Mouse (Mus musculus) natural killer cell, adult 2 months (primary cell): ENCODE results near the gene Creb3l2.
"Not testable (repeated sequence)": the region's sequence is repeated elsewhere in the genome, so short reads cannot be mapped to it uniquely, and the experiment has no call there.

Experiments
- DNase-seq, 2 experiments: peaks; one replicate each; pipeline ENCODE4 v3.0.0; 2022; ENCODE audit warnings: low spot score in 2 of 2

Gene Creb3l2

DNA sequence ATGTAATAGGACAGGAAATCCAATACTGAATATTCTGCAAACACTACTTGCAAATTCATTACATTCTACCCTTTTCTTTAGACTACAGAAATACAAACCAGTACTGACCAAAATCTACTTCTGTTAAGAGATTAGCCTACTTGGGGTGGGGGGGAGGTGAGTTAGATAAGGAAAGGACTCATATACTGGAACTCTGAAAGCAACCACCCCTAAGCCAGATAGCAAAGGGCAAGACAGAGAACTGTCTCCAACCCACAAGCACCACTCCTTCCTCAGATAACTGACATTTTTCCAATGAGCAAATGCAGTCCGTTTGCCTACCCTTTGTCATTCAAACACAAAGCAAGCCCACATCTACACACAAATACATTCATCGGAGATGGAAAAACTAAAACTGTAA is 32.1 kb downstream of the Creb3l2 start:
- DNase-seq, result no peak

DNA sequence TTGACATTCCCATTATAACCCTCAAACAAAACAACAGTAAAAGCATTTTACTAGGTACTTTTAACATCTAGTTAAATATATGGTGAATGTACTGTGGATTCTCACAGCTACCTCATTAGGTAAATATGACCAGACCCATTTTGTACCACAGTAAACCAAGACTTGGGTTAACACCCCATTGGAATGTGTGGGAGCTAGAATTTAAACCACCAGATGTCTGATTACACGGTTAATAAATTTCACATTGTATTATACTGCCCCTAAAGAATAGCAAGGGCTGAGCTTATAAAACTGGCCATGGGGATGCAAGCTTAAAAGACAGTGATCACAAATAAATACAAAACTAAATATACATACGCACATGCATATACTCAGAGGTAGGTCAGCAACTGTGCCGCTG is 34.1 kb downstream of the Creb3l2 start:
- DNase-seq, result no peak

DNA sequence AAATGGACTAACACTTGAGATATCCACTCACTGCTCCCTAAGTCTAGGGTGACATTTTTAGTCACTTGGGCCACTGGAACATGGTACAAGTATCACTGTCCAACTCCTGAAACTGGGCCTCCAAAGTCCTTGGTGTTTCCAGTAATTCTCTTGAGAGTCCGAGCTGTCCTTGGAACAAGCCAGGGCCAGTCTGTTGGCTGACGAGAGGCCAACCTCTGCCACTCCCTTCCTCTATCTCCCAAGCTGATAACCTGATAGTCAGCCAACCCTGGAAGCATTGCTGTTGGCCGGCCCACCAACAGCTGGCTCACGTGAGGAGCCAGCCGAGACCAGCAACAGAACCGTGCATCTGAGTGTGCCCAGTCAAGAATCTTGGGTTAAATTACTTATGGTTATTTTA is 35.0 kb downstream of the Creb3l2 start:
- no peak for DNase-seq

DNA sequence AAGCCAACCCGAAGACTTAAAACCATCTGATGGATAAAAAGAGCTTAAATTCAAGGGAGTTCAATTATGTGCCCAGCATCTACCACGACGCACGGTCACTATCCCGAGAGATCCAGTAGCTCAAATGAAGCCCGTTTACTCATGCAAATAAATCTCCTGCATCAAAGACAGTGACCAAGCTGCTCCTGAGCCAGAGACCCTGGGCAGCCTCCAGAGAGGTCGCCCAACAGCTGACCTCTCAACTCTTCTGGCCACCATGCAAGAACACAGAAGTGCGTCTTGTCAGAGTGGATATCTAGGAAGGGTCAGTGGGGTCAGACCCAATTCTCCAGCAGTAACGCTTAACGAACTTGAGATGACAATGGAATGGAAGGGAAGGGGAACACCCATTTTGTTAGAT is 35.9 kb downstream of the Creb3l2 start:
- no peak for DNase-seq

DNA sequence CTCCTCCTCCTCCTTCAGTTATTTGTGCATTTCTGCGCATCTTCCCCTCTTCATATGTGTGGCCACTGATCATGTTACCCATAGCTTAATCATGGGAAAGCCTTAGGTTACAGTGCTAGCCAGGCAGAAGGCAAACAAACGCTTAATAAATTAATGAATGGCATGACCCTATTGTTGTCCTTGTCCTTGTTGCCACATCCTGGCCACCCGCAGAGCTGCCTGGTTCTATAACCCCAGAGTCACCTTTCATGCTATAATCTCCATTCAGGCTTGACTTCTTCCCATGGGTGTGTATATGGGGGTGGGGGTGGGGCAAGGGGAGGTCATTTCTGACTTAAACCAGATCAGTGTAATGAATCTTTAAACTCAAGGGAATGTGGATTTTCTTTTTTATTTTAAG is 37.6 kb downstream of the Creb3l2 start:
- DNase-seq, result no peak

DNA sequence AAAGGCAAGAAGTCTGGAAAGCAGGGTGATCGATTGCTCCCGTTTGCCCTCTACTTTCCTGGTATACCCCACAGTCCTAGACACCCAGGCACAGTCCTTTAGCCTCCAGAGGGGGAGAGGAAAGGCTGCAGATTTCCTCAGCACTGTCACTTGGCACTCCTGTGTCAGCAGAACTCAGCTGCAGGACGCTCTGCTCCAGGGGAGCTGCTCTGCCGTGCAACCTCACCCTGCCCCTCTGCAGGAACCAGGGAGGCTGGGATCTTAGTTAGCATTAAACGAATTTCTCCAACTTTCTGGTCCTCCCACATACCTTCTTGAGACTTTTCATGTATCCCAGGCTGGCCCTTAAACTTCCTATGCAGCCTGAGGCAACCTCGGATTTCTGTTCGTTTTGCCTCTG is 40.0 kb downstream of the Creb3l2 start:
- DNase-seq, result no peak

DNA sequence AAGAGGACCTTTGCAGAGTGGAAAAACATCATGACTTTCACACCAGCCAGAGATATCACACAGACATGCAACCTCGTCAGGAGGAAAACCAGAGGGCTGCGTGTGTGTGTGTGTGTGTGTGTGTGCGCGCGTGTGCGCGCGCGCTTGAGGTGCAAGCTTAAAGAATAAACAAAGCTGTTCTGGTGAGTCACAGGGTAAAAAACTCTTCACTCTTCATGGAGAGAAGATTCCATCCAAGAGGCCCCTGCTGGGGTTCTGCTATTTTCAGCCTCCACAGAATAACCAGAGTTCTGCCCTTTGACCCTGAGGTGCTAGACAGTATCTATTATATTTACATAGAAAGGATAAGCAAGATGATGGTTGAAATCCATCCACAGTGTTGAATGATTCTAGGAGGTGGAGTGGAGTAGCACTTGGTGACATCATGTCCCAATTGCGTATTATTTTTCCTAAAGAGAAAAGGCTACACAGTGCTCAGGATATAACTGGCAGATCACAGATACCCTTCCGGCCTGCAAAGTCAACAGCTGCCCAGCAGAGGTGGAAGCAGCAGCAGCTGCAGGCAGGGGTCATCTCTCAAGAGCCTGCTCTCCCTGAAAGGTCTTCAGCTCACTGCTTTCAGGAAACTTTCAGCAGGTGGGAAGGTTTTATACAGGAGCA is 41.0 kb downstream of the Creb3l2 start:
- DNase-seq, result no peak

DNA sequence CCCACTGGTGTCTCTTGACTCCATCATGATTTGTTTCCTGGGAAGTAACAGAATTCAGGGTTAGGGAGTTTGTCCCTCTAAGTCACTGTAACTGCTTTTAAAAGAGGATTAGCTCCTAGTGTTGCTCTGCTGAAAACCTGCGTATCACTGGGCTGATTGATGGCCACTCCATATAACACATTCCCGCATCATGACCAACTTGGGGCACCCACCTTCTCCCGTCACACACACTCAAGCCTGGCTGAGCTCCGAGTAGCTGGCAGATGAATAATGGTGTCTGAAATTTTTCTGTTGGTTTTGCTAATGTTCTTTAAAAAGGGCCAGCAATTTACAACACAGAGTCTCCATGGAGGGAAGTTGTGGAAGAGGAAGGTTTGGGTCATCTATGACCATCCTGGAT is 41.8 kb downstream of the Creb3l2 start:
- DNase-seq, result no peak

DNA sequence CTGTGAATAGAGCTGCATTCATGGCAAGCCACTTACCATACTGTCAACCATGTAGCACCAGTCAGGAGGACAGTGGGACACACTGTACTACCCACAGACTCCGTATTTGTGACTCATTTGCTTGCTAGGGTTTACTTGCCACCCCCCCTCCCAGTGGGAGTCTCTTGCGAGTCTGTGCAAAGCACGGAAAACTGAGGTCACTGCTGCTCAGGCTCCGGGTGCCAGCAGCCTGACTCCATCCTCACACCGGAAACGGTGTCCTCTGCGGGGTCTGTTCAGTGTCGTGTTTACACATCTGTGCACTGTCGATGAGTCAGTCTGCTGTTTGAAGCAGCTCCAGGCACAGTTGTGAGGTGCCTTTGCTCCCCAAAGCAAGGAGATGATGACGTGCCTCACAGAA is 43.0 kb downstream of the Creb3l2 start:
- no peak for DNase-seq

DNA sequence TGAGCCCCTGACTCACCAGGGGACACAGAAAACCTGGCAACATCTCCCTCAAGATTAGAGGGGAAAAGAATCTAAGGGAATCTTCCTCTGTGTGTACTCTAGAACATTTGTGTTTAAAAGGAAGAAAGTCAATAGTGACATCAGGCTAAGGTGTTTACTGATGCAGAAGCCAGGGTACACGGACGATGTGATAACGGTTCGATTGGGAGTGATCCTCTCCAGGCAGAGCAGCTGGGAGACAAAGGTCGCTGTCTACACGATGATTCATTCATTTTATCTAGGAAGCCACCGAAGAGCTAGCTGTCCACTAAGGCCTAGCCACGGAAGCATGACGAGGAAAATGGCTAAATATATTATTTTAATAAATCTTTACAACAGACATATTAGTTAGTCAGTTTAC is 44.0 kb downstream of the Creb3l2 start:
- no peak for DNase-seq

DNA sequence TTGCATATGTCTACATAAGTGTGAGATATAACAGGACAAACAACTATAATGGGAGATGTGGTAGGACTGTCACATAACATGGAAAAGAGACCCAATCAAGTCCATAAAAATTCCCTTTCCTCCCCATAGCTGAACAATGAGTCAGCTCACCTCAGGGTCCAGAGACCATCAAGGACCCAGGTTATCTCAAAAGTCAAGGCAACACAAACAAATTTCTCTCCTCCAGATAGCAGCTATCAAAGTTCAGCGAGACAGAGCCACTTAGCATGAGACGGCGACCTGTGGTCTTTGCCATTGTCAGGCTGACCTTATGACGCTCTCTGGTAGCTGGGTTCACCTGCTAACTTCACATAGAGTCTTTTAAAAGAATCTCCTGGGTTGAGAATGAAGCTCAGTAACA is 44.7 kb downstream of the Creb3l2 start:
- DNase-seq, result no peak

DNA sequence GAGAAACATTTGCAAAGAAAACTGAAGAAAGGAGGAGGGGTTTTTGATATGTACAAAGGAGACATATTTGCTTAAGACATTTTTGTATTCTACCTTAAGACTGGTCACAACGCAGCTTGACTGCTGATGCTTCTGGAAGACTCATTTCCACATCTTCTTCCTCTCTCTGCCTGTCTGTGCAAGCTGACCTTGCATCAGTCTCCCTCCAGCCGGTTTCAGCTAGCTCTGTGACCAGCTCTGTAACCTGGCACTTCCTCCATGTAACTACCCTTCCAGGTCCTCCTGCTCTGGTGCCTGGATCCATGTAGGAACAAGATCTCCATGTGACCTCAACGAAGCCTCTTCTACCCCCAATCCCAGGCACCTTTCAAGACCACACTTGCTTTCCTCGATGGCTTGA is 45.8 kb downstream of the Creb3l2 start:
- no peak for DNase-seq

DNA sequence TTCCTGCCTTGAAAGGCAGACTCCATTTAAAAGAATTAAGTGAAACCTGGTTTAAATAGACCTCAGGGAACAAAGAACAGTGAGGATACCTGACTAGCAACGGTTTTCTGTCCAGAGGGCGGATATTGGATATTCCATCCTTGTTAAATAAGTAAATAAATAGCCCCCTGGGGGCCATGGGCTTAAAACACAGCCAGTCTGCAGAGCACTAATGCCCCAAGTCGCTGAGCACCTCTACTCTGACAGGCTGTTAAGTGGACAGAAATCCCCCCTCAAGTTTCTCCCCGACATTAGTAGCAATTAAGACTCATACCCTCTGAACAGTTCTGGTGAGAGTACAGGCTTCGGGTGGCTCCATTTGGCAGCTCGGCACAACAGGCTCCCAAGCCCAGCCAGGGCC is 48.7 kb downstream of the Creb3l2 start:
- no peak for DNase-seq

DNA sequence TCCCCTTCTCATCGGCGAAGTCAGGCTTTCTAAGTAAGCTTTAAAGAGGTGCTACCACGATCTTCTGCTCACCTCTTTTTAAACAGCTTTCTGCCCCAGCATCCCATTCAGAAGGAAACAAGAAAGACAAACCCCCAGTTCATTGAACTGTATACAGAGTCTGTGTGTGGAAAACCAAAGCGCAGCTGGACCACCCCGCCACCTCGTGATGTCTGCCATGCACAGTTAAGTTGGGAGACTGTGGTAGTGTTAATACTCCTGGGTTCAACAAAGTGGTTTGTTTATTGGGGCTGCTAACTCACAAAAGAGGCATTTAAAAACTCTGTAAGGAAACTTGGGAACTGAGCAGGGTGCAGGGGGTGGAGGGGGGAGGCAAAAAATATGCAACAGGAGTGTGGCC is 49.7 kb downstream of the Creb3l2 start:
- no peak for DNase-seq

DNA sequence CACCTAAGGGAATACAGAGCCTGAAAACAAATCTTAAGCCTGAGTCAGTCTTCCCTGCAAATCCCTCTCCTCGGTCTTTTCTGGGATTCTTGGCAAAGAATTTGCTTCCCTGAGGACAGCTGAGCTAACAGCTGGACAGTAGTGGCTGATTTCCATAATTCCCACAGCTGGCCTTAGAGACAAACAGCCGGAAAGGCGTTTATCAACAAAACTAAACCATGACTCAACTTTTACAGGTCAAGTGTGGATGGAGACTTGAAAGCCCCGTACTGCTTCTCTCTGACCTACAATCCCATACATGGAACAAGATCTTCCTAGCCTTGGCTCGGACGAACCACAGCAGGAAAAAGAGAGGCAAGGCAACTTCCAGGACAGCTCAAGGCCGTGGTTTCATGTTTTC is 50.6 kb downstream of the Creb3l2 start:
- no peak for DNase-seq

DNA sequence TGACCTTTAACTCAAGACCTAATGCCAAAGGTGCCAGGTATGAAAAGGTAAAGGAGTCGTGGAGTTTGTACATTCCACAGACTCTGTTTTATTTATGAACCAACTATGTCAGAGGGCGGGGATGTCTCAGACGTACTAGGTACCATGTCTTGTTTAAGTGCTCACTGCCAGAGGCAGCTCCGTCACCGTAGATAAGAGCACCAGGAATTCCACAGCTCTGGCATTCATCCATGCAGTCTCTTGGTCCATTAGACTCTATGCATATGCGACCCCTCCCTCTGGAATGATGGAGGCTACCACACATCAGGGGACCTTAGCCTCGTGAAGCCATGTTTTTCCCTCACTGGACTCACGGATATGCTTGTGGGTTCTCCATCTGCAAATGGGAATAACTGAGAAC is 53.0 kb downstream of the Creb3l2 start:
- no peak for DNase-seq

DNA sequence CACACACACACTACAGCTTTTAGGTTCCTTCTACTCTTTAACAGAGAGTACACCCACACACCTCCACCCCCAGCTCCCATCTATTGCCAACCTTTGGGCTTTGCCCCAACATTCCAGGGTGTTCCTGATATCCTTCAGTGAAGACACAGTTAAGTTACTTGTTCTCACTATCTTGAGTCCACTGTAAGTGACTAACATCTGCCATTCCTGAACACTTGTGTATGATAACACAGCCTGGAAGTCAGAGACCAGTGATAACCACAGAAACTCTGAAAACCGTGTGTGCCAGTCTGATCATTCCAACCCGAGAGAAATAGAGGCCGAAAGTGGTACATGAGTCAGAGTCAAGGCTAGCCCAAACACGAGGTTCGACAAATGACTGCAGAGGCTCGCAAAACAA is 53.4 kb downstream of the Creb3l2 start:
- no peak for DNase-seq

DNA sequence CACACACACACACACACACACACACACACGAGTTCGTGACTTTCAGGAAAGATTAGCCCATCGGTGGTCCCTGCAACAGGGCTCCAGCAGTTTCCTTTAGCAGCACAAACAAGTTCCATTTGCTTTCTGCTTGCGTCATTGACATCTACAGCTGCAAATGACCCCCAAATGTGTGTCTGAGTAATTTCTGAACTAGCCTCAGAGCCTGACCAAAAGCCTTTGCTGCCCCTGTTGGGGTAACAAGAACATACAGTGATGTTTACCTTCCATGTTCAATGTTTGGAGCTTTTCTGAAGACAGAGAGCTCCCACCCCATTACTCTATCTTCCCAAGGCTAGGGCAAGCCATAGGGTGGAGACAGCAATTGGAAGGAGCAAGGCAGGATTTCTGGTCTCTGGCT is 54.7 kb downstream of the Creb3l2 start:
- no peak for DNase-seq

DNA sequence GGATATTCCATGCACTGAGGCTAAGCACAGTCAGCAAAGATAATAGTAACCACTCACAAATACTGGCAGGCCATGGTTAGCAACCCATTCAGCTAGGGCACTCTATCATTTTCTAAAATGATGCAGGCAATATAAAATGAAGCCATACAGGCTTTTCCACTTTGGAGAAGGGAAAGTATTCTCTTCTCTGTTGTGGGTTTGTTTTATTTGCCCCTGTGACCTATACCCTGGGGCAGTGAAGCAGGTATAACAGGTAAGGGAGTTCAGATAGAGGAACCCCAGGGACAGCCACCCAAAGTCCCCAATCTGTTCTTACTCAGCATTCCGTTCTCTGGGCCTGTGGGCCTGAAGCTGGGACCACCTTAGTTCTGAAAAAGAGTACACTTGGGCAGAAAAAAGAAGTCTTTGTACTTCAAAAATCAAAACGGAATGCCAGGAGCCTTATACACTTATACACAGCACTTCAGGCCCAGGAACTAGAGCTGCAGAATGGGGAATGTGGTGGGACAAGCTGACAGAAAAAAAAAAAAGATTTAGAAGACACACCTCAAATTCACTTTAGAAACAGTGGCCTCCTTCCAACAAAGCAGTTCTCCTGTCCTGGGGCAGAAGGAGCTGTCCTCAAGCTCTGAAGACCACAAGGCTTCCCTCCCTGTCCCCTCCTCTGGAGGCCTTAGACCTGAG is 56.2 kb downstream of the Creb3l2 start:
- DNase-seq, result no peak

DNA sequence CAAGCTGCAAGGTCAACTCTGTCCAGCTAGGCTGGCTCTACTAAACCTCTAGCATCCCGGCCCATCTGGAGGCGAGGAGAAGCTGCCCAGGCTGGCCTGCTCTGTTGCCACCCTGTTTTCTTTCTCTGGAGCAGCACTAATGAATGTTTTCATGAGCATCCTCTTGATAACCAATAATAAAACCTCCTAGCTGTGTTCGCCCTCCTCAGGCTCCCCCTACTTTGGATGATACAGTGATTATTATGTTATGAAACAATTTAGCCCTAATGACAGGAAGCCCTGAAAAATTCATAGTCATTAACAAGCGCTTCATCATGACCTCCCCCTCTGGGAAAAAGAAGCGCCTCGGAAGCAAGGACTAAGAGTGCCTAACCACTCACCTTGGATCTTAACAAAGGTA is 59.2 kb downstream of the Creb3l2 start:
- DNase-seq, result no peak

DNA sequence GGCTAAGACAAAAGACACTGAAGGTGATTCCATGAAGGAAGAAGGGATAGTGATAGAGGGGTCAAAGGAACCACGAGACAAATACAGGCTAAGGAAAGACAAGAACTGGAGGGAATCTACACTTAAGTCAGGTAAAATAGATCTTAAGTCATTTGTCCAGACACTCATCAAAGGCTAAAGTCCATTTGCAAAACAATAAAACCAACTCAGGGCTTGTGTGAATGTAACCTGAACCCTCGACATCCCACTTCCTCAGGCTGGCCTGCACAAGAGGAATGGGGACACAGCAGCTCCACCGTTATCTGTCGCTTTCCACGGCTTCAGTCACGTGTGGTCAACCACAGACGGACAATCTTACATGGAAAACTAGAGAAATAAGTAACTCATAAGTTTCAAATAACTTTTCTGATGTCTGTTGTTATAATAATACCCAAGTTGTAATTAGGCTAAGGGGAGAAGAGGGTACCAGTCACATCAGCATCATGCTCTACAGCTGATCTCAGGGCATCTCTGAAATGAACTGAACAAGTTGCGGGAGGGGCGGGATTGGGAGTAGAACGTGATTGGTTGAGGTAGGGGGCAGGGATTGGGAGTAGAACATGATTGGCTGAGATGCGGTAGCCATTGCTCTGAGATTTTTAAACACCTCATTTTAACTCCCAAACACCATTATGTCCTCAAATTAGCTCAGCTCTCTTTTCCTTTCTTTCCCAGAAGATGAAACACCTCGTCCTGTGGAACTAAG is 63.9 kb downstream of the Creb3l2 start:
- no peak for DNase-seq

DNA sequence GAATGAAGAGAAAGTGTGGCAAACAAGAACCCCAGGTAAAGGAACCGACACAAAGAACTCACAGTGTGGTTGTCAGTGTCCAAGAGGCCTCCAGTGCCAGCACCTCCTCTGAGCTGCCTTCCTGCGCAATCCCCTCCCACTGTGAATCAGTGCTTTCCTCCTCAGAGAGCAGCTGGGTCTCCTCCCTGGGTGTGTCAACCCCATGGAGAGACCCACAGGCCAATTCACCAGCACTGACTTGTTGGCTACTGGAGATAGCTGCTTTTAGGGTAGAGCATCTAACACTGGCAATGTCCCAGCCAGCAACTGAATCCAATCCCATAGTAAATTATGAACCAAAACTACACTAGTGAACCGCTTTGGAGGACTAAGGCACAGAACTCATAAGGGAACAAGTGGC is 64.6 kb downstream of the Creb3l2 start:
- not testable (repeated sequence) for DNase-seq

DNA sequence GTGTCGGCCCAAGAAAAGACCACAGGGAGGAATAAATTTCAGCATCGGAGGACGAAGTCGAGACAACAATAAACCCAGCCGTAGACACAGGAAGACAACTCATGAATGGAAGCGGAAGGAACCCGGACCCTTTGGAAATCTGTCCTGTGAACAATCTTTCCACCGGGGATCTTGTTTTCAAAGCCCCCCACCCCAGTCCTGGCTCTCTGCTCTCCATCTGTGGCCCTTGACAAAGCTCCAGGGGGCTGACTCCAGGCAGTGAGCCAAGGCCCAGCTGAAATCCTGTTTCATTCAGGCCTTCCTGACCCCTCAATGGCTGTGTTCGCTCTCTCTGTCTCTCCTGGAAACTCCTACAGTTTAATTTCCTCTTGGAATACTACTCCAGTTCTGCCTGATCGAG is 66.5 kb downstream of the Creb3l2 start:
- DNase-seq, result no peak
